Mouse (Mus musculus): ENCODE data around the gene Gm14743.
"Not testable (repeated sequence)": the region's sequence is repeated elsewhere in the genome, so short reads cannot be mapped to it uniquely, and the experiment has no call there.

The Gm14743 gene

DNA sequence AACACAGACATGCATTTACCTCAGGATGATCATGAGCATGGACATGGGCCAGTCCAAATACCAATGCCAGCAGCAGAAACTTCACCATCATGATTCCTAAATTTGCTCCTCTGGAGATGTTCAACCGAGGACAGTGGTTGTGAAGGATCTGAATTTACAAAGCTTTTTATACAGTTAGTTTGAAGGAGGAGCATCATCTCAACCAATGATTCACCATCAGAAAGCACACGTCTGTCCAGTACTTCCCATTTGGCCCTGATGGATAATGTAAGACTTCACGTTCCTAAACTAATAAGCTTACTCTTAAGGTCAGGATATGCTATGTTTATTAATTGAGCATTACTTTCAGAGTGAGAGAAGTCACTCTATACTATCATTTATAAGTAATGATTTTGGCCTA, at the start of gene Gm14743:
Gm14743 (minus strand) TSS at position 101 of the 400 bp plus-strand sequence.
- DNase-seq (ENCODE audit: low spot score in 2 of 2), result not testable (repeated sequence)

DNA sequence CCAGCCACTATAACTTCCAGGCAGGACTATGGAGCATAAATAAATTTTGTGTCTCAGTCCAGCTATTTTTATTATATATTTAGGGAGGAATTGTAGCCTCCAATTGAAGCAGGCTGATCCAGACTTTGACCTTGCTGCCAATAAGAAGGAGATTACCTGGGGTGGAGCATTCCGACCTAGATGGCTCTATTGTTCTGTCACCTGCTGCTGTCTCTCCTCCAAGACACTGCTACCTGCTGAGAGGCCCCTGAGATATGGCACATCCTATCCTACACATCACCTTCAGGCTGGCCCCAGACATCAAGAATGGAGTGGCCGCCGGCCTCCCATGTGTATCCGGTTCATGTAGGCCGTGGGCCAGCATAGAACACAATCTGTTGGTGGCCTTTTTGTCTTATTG, 42.9 kb downstream of the Gm14743 start:
- DNase-seq (ENCODE audit: low spot score in 2 of 2), result no peak

DNA sequence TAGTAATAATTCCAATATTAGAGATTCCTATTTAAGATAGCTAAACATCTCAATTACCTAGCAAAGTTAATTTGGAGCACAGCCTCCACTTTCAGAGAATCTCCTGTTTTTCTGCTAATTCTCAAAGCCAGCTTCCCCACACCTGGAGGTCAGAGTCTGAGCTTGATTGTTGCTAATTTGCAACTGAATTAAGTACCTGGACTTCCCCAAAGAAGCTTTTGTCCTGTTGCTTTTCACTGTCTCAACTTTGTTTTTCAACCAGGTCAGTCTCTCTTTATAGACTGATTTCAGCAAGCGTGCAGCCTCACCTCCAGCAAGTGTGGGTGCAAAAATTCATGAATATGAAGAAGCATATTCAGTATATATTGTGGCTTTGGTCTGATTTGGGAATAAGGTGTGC, 43.5 kb downstream of the Gm14743 start:
- DNase-seq (ENCODE audit: low spot score in 2 of 2), result not testable (repeated sequence)
